Mouse (Mus musculus) neural tube, embryonic 15.5 days (tissue): Measurements from ENCODE around the gene Slc1a4. TPM values are rescaled to one million over a fixed set of nuclear protein-coding genes. Genes with fewer than 3 reads are reported as not detected.

Experiments used
- ATAC-seq: fragments of 200-750 bp; cut with Nextera tagmentation; 2 replicates; pipeline ENCODE4 v1.8.0; 2017; ENCODE audit warnings: mild to moderate bottlenecking, moderate TSS enrichment, moderate library complexity; ENCODE audit not compliant: low FRiP score
- H3K27ac ChIP-seq: fragments of 300-500 bp; sonication (generic); replicated peaks from 2 replicates; pipeline ENCODE4 v1.5.1; 2015; ENCODE audit warnings: mild to moderate bottlenecking, inconsistent platforms
- H3K27me3 ChIP-seq: fragments of 300-500 bp; sonication (generic); replicated peaks from 2 replicates; pipeline ENCODE4 v1.6.1; 2015; ENCODE audit warnings: inconsistent platforms
- H3K36me3 ChIP-seq: fragments of 300-500 bp; sonication (generic); 2 replicates; pipeline ENCODE4 v1.6.1; 2015; ENCODE audit warnings: inconsistent platforms
- H3K4me1 ChIP-seq: fragments of 300-500 bp; sonication (generic); 2 replicates; pipeline ENCODE4 v1.6.1; 2015; ENCODE audit warnings: inconsistent platforms
- H3K4me2 ChIP-seq: fragments of 300-500 bp; sonication (generic); 2 replicates; pipeline ENCODE4 v1.6.1; 2015; ENCODE audit warnings: inconsistent platforms, mild to moderate bottlenecking, moderate library complexity
- H3K4me3 ChIP-seq: fragments of 300-500 bp; sonication (generic); replicated peaks from 2 replicates; pipeline ENCODE4 v1.5.1; 2015; ENCODE audit warnings: mild to moderate bottlenecking, inconsistent platforms
- H3K9ac ChIP-seq: fragments of 300-500 bp; sonication (generic); replicated peaks from 2 replicates; pipeline ENCODE4 v1.6.1; 2015; ENCODE audit warnings: mild to moderate bottlenecking, inconsistent platforms
- H3K9me3 ChIP-seq: fragments of 300-500 bp; sonication (generic); replicated peaks from 2 replicates; pipeline ENCODE4 v1.6.1; 2016; ENCODE audit warnings: inconsistent platforms
- WGBS: fragments of 180-500 bp; shearing (Covaris S2); methylation state at CpG from one replicate; pipeline ENCODE4 v1.1.7; 2015; ENCODE audit warnings: mixed read lengths; 5-methylcytosine and 5-hydroxymethylcytosine counted together
- polyA plus RNA-seq: library from polyadenylated mRNA; unstranded; fragments of >200 nt; fragmentation: Nextera tagmentation; extraction: Ambion mirVana; gene quantifications from 2 replicates; pipeline ENCODE4 v1.2.1, GENCODE M21; 2015

Slc1a4 gene
- polyA plus RNA-seq, 1 experiment from 2014 or later: 61.0 TPM

DNA sequence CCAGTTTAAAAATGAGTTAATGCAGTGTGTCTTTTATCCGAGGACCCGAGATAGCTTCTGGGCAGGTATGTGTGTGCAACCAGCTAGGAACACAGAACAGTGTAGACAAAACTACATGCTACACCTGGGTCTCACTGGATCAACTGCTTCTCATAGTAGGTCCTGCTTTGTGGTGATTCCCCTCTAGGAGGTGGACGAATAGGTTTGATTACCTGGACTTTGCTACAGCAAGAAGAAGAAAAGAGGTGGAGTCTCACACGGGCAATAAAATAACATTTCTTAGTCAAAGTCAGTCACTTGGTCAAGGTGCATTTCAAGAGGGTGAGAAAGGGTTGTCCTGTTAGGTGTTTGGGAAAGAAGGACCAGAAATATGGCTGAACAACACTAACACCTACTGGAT, 11.4 kb upstream of the Slc1a4 start:
- ATAC-seq: no peak
- H3K9ac ChIP-seq: no peak overlapping the region
- 93% methylated on average over 4 of the region's 4 CpGs for WGBS

DNA sequence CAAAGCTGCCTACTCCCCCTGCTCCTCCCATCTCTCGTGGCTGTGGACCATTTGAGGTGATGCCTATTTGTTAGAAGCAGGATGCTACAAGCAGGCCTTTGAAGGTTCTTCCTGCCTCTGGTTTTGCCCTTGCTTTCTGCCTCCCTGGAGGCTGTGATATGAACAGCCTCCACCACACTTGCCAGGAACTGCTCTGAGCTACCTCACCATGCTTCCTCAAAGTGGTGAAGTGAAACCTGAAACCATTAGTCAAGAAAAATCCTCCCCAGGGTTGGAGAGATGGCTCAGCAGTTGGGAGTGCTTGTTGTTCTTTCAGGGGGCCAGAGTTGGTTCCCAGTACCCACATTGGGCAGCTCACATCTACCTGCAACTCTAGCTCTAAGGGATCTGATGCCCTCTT, 9.1 kb upstream of the Slc1a4 start:
- no peak overlapping the region for H3K27ac ChIP-seq
- H3K36me3 ChIP-seq: no peaks in the 10 kb centered on the region
- 60% methylated on average over 1 of the region's 1 CpGs for WGBS
- no peaks in the 10 kb centered on the region for H3K9me3 ChIP-seq
- no peaks in the 10 kb centered on the region for H3K27me3 ChIP-seq
- H3K9ac ChIP-seq: no peak overlapping the region
- ATAC-seq: no peak
- no peak overlapping the region for H3K4me2 ChIP-seq
- no peak overlapping the region for H3K4me3 ChIP-seq
- no peaks in the 10 kb centered on the region for H3K4me1 ChIP-seq

More for the DNA sequence above, 11.4 kb upstream of the Slc1a4 start:
- Histone ChIP-seq H3K9me3 (no peaks in the 10 kb centered on the region), H3K4me3 (no peak overlapping the region), H3K27me3 (no peaks in the 10 kb centered on the region), H3K4me2 (no peak overlapping the region), H3K27ac (no peak overlapping the region), H3K4me1 (no peaks in the 10 kb centered on the region; the same call in 1 of the 2 replicates), H3K36me3 (no peaks in the 10 kb centered on the region)

DNA sequence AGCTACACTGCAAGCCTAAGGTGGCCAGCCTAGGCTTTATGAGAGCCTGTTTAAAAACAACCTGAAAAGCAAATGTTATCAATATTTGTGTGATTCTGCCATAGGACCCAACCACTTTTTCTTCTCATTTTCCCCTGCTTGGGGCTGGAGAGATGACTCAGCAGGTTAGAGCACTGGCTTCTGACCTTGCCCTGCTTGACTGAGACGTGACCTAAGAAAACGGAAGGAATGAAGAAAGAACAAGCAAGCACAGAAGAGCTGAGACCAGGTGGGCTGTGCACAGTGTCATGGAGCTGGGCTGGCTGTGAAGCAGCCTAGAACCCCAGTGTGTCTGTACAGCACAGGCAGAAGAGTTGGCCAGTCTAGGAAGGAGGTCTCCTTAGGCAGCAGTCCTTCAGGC, 6.2 kb upstream of the Slc1a4 start:
- Histone ChIP-seq H3K9ac (no peak overlapping the region), H3K4me1 (peaks cover 6% of the 10 kb centered on the region), H3K4me2 (no peak overlapping the region), H3K27me3 (no peaks in the 10 kb centered on the region), H3K9me3 (no peaks in the 10 kb centered on the region), H3K36me3 (no peaks in the 10 kb centered on the region), H3K4me3 (no peak overlapping the region), H3K27ac (no peak overlapping the region)
- 72% methylated on average over 2 of the region's 2 CpGs for WGBS
- no peak for ATAC-seq

DNA sequence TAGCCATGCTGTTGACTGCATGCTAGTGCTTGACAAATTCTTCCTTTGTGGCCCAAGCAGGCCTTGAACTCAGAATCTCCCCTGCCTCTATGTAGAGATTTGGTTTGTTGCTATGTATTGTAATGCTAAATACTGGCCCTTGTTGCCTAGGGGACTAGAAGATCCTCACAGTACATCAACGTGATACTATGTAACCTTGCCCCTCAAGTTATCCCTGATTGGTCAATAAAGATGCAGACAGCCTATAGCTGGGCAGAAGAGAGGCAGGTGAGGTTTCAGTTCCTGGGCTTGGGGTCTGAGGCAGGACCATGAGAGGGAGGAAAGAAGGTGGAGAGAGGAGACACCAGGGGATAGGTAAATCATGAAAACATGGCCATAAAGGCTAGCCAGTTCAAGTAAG, 1.8 kb upstream of the Slc1a4 start:
- Histone ChIP-seq H3K4me1 (peaks cover 34% of the 10 kb centered on the region), H3K9me3 (no peaks in the 10 kb centered on the region), H3K9ac (no peak overlapping the region), H3K4me2 (no peak overlapping the region), H3K27me3 (no peaks in the 10 kb centered on the region), H3K36me3 (no peaks in the 10 kb centered on the region), H3K27ac (peak overlapping the region; percentile 97), H3K4me3 (no peak overlapping the region)
- ATAC-seq: no peak
- 8% methylated on average over 1 of the region's 1 CpGs for WGBS

DNA sequence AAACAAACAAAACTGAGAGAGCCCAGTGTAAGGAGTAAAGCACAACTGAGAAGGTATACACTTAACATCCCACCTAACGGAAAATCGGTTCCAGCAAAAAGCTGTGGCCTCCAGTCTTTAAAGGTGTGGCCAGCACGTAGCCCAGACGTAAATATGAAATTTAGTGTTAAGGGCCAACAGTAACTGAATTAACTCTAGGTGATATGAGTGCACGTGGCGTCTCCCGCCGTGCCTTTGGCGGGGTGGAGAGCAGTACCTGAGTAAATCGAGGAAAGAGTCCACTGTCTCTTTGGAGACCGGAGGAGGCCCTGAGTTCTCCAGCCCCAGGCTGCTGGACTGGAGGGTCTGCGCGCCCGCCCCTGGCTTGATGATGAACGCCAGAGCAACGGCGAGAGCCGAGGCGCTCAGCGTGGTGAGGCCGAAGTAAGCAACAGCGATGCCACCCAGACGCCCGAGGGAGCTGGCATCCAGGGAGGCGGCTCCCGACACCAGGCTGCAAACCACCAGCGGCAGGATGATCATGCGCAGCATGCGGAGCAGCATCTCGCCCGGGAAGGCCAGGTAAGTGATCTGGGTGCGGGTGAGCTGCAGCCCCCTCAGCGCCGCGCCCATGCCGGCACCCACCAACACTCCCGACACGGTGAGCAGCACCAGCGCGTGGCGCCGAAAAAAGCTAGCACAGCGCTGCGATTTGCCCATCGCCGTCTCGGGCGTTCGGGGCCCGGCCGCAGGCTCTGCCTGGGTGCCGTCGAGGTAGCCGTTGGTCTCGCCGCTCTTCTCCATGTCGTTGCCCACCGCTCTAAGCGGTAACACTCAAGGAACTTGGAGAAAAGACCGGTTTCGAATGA, 599 bp downstream of the Slc1a4 start:
- Histone ChIP-seq H3K9me3 (no peaks in the 10 kb centered on the region), H3K36me3 (no peaks in the 10 kb centered on the region), H3K4me2 (peak overlapping the region; percentile 82), H3K27me3 (no peaks in the 10 kb centered on the region), H3K4me3 (peak overlapping the region; percentile 79), H3K27ac (peak overlapping the region; percentile 97), H3K9ac (peak overlapping the region; percentile 79), H3K4me1 (peaks cover 46% of the 10 kb centered on the region)
- ATAC-seq: peak; percentile 36
- under 1% methylated on average over 60 of the region's 61 CpGs for WGBS

DNA sequence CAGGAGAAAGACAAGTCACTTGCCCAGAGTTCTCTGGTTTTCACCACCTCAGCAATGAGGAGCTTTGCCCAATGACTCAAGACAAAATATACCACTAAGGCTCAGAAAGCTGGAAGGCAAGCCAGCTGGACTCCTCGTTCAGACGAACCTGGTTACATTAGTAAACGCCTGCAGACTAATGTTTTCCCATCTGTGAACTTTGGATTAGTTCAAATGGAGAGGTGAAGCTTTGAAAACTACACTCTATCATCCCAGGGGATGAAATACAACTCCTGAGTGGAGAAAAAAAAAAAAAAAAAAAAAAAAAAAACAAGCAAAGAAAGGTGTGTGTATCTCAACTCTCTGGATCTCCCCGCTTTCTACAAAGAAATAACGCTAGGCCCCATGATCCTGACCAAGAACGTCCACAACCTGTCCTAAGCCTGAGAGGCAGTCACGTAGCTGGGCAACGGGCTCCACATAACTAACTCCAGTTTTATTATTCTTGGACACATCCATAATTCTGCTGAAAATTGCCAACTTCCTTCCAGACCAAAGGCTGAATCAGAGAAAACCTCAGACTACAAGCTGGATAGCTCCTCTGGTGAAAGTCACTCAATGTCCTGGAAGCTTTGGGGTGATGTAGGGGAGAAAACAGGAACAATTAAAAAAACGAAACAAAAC, 1.4 kb downstream of the Slc1a4 start:
- WGBS: 37% methylated on average over 9 of the region's 9 CpGs
- Histone ChIP-seq H3K27me3 (no peaks in the 10 kb centered on the region), H3K36me3 (no peaks in the 10 kb centered on the region), H3K27ac (peak overlapping the region; percentile 97; the same call in 1 of the 2 replicates), H3K4me1 (peaks cover 54% of the 10 kb centered on the region), H3K4me3 (peak overlapping the region; percentile 79), H3K4me2 (peak overlapping the region; percentile 82), H3K9me3 (no peaks in the 10 kb centered on the region), H3K9ac (peak overlapping the region; percentile 79)
- no peak for ATAC-seq

- no peaks in the 10 kb centered on the region for H3K27me3 ChIP-seq
- peaks cover 54% of the 10 kb centered on the region for H3K4me1 ChIP-seq
- peak overlapping the region; percentile 82 for H3K4me2 ChIP-seq
- no peaks in the 10 kb centered on the region for H3K9me3 ChIP-seq
- no peak for ATAC-seq
- no peaks in the 10 kb centered on the region for H3K36me3 ChIP-seq
- 85% methylated on average over 5 of the region's 5 CpGs for WGBS
- H3K4me3 ChIP-seq: peak overlapping the region; percentile 20; the same call in 1 of the 2 replicates
- no peak overlapping the region for H3K9ac ChIP-seq
- H3K27ac ChIP-seq: no peak overlapping the region
Measured at GRCm38 (mm10) chr11:20329711-20330110, 2.8 kb downstream of the Slc1a4 start.

DNA sequence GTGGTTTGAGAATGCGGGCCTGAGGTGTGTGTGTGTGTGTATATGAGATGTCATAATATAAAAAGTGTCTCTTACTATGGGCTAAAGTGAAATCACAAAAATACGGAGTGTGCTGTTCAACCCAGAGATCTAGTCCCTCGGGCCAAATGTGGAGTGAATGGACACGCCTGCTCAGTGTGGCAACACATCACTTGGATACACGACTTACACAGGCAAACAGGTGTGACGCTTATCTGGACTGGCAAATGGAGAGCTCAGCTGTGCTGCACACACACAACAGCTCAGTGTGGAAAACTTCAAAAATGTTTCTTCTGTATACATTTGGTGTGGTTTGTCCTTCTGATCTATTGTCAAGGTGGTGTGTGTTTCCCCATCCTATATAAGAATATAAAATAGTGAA, 3.7 kb downstream of the Slc1a4 start:
- Histone ChIP-seq H3K4me1 (peaks cover 49% of the 10 kb centered on the region), H3K27me3 (no peaks in the 10 kb centered on the region), H3K27ac (no peak overlapping the region), H3K36me3 (no peaks in the 10 kb centered on the region), H3K9ac (no peak overlapping the region), H3K4me2 (no peak overlapping the region), H3K4me3 (no peak overlapping the region), H3K9me3 (no peaks in the 10 kb centered on the region)
- WGBS: 91% methylated on average over 6 of the region's 6 CpGs
- no peak for ATAC-seq

DNA sequence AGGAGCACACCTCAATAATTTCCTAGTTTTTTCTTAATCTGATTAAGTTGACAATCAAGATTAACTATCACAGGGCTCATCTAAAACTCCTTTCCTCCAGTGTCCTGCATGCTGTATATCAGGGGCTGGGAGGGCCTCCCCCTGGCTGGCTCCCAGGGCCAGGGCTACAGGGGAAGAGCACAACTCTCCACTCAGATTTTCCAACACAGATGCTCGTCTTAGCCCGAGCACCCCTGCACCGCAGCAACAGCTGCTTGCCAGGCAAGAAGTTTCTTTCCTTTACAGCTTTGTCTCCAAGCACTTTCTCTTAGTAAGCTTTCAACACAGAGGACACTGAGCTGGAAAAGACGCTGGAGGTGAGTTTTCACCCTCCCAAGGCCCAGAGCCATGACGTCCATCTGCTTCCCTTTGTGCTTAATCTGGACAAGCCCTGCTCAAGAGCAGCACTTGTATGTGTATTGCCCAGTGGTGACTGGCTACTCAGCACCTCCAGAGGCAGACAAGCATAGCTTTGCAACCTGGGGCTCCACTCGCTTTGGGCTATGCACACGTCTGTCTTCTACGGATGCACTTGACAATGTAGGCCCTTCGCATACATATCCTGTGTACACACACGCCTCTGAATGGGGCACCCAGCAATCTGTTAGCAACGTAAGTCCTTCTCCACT, 6.1 kb downstream of the Slc1a4 start:
- Histone ChIP-seq H3K36me3 (no peaks in the 10 kb centered on the region), H3K4me3 (no peak overlapping the region), H3K4me2 (0 out of 2 replicates have a peak overlapping the region, but pooled peaks have one; percentile 1), H3K27me3 (no peaks in the 10 kb centered on the region), H3K27ac (no peak overlapping the region; the same call in 1 of the 2 replicates), H3K9ac (no peak overlapping the region), H3K4me1 (peaks cover 41% of the 10 kb centered on the region), H3K9me3 (no peaks in the 10 kb centered on the region)
- WGBS: 79% methylated on average over 11 of the region's 11 CpGs
- no peak for ATAC-seq

DNA sequence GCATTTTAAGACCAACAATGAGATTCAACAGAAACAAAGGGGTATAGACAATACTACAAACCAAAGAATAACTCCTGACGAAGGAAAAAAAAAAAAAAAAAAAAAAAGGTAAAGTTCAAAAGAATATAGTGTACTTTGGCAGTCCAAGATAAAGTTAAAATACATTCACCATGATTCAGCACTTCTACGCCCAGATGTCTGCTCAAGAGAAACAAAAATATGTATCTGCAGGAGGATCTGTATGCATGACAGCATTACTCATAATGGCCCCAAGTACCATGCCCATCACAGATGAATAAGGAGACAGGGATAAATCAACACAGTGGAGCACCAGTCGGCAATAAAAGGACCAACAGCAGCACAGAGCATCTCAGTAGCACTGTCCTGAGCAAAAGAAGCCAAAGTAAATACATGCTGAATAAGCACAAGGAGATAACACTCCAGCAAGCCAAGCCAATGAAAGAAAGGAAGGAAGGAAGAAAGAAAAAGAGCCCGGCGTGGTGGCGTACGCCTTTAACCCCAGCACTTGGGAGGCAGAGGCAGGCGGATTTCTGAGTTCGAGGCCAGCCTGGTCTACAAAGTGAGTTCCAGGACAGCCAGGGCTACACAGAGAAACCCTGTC, 7.3 kb downstream of the Slc1a4 start:
- no peak for ATAC-seq
- Histone ChIP-seq H3K36me3 (no peaks in the 10 kb centered on the region), H3K4me3 (no peak overlapping the region), H3K27ac (no peak overlapping the region), H3K9me3 (no peaks in the 10 kb centered on the region), H3K4me1 (peaks cover 29% of the 10 kb centered on the region), H3K27me3 (no peaks in the 10 kb centered on the region), H3K9ac (no peak overlapping the region), H3K4me2 (no peak overlapping the region)
- WGBS: 88% methylated on average over 9 of the region's 9 CpGs

DNA sequence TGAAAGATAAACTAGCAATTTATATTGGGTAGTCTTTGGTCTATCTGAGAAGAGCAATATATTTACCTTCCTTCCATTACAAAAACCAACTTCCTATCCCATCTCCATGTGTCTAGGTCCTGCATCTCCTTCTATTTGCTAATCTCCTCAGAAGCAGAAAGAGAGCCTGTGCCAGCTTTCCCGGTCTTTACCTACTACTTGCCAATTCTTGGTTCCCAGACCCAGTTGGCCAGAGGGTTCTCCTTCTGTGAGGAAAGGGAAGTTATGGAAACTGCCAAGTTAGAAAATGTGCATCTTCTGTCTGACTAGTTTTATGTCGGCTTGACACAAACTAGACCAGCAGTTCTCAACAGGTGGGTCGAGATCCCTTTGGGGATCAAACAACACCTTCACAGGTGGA, 8.5 kb downstream of the Slc1a4 start:
- Histone ChIP-seq H3K9me3 (no peaks in the 10 kb centered on the region), H3K9ac (no peak overlapping the region), H3K36me3 (no peaks in the 10 kb centered on the region), H3K4me3 (no peak overlapping the region), H3K4me1 (peaks cover 18% of the 10 kb centered on the region), H3K27me3 (no peaks in the 10 kb centered on the region), H3K4me2 (no peak overlapping the region), H3K27ac (no peak overlapping the region)
- 96% methylated on average over 3 of the region's 3 CpGs for WGBS
- ATAC-seq: no peak
